Mouse (Mus musculus) forelimb bud, embryonic 11.5 days (tissue): ENCODE measurements at regions not wholly inside any gene's neighbourhood (a gene's known extent, or its start where the extent isn't known, plus 50 kb on each side); places are given as distances from the start of the nearest gene placed in this dataset.

Experiments used
- DNase-seq: peaks from one replicate; pipeline ENCODE4 v3.0.0-alpha.2; 2012; ENCODE audit warnings: low read depth, low spot score

DNA sequence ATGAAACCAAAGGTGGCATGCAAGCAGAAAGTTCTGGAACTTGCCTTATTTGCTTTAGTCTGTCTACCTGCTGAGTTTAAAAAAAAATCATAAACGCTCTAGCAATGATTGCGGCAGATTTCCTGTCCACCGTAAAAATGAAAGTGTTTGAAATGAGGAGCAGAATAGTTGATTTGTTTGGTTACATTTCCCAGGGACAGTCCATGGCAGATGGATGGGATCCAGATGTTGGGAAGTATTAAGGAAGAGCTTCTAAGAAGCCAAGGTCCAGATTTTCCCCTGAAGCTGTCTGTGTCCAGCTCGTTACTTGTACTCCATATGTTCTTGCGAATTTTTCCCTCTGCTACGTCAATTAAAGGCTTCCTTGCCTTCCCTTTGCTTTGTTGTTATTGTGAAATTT lies 534.2 kb downstream of the Slc4a3 start:
- DNase-seq = peak; percentile 63

DNA sequence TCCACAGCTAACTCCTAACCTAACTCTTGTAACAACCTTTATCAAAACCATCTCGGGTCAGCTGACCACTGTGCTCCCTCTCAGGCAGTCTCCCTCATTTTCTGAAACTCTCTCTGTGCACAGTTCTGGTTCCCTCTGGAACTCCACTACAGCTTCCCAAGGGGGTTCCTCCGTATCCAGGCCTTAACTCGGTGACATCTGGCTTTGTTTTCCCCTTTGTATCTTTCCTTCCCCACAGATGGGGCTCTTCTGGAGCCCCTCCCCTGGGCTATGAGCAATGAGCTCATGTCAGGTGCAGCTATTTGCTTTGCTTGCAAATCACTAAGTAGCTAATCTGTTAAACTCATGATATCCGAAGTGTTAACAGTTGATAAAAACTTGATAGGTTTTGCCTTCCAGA lies 535.6 kb downstream of the Slc4a3 start:
- DNase-seq = no peak

DNA sequence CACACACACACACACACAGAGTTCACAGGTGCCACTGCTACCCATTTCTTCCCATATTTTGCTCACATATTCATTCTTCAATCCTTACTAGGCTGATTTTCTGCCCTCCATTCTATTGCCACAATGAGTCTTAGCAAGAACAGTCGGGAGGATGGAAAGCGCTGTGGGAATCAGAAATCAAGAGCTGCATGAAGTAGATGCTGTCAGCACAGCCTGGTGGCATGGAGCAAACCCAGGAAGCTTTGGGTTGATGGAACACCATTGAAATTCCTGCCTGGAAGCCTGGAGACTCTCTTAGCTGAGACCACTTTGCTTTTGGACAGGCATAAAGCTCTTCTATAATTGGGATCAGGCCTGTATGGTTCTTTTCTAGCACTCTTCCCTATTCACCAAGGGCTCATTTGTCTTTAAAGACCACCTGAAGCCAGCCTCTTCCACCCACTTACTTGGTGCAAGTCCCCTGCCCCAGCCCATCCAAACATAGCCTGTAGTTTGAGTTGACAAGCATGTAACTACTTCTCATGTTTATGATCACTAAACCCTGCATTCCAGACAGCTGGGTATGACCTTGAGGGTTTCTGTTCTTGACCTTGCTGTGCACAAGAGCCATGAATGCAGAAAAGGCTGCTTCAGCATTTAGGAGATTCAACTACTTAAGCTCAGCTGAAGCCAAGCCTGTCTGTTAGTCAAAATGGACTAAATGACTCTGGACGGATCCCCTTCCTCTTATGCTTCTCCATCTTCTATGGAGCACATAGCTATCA lies 537.4 kb downstream of the Slc4a3 start:
- DNase-seq = no peak

DNA sequence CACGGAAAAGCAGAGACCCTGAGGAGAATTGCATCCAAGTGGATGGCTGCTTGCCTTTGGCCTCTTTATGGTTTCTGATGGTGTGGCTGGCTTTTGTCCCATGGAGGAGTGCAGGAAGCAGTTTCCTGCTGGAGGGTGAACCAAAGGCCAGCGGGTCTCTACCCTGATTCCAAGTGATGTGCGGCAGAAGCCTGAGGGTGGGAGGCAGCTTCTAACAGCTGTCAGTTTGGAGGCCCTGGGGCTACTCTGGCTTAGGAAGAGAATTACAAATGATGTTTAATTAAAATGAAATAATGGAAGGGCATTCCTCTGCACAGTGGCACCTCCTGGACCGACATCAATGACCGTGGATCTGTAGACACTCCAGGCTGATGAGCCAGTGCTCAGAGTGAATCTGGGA lies 545.0 kb downstream of the Slc4a3 start:
- no peak for DNase-seq

DNA sequence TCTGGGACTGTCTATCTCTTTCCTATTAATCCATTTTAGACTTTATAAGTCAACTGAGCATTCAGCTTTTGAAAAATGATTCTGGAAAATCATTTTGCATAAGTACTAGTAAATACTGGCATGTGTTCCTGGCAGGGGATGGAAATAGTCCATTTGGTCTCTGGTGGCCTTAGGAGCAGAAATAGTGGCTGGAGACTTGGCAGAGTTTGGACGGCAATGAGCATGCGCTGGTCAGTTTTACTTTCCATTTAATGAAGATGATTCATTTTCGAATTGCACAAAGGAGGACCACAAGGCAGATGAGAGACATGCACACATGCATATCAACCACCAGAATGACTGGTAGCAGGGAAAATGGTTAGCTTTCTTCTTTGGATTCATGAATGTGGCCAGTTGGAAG lies 567.2 kb downstream of the Slc4a3 start:
- no peak for DNase-seq

DNA sequence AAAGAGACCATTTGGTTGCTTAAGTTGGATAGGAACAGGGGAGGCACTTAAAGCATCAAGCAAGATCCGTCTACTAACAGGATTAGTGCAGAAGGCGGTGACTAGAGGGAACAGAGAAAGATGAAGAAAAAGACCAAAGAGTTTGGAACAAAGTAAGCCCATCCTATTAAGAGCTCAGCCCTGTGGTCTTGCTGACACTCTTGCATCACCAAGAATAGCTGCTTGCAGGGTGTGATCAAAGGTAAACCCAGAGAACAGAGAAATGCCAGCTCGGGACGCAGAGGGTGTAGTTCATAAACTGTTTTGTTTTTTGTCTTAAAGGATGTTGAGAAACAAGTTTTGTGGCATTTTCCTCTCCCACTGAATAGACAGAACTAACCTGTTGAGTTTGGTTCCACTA lies 574.8 kb downstream of the Slc4a3 start:
- DNase-seq = no peak

DNA sequence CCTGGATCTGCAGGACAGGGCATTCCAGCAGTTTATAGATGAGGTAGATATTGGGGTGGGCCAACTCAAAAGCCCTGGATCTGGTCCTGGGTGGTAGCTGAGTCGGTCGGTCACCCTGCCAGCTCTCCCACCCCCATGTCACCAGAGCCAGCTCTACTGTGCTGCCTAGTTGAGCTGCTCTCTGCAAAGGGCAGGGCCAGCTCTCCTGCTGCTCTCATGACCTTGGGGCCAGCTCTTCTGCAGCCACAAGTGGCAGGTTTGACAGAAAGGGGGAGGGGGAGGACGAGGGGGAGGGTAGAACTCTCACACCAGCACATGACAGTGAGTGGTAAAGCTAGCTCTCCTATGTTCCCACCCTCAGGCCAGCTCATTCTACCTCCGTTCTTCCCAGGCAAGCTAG lies 584.3 kb downstream of the Slc4a3 start:
- DNase-seq = no peak

DNA sequence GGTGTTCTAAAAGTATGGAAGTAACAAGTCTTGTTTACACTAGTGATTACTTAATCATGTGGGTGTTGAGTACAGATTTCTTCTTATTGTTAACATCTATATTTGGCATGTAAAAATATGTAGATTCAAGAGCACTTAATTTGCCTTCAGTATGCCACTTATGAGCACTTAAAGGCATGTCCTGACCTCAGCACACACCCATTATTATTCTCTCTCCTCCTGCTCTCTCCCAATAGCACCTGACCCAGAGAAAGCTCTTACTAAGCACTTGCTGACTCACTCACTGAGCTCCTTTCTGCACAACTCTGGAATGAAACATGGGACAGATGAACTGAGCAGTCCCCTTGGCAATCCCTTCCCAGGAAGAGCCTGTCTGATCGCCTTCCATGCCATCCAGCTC lies 590.7 kb downstream of the Slc4a3 start:
- no peak for DNase-seq

DNA sequence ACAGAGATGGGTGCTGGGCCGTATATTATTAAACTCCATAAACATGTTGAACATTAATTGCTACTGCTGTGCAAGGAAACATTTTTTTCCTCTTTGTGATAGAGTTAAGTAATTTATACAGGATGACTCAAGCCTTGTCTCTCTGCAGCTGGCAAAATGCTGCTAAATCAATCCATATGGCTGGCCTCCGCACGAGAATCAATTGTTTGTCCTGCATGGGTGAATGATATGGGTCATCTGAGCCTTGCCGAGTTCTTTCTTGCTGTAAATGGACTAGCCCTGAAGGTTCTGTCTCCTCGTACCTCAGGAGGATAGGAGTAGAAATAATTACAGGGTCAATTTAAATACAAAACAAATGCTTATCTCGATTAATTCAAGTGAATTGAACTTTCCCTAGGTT lies 591.6 kb downstream of the Slc4a3 start:
- no peak for DNase-seq

DNA sequence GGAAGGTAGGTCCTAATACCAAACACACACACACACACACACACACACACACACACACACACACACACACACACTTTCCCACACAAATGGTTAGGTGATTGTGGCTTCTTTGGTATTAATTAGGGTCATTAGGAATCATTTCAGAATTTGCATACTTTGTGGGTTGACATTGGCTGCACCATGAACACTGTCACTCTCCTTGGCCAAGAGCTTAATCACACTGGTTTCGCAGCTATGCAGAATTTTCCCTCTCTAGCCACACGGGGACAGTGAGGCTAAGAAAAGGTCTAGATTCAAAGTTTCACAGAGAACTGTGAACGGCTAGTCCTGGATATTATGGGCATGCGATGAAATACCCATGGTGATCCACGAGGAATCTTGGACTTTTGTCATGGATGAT lies 597.5 kb downstream of the Slc4a3 start:
- DNase-seq = no peak

DNA sequence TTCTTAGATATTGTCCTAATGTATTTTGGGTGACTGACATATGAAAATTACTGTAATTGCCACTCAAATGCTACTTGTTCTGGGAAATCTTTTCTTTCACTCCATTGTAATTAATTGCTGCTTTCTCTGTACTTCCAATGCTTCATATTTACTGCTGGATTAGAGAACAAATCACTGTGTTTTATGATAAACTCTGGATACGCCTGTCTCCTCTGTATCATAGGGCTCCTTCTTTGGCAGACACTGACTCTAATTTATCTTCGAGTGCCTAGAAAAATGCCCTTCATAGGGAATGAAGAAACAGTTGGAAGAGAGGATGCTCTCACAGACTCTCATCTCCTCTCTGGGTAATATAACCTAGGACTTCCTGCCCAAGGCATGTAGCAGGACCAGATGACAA lies 602.9 kb downstream of the Slc4a3 start:
- no peak for DNase-seq

DNA sequence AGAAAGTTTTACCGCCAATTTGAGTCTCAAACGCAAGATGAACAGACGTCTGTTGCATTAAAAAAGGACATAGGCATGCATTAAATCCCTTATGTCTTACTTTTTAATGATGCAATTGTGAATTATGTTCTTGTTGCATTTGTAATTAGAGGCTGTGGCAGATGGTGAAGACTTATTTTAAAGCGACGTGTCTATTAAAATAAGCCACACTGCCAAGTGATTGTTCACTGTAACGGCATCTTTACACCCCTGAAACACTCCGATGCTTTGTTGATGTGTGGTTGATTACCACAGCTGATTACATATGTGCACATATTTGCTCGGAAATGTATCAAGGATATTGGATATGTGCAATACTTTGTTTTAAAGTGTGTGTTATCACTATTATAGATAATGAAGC lies 610.2 kb downstream of the Slc4a3 start:
- no peak for DNase-seq

DNA sequence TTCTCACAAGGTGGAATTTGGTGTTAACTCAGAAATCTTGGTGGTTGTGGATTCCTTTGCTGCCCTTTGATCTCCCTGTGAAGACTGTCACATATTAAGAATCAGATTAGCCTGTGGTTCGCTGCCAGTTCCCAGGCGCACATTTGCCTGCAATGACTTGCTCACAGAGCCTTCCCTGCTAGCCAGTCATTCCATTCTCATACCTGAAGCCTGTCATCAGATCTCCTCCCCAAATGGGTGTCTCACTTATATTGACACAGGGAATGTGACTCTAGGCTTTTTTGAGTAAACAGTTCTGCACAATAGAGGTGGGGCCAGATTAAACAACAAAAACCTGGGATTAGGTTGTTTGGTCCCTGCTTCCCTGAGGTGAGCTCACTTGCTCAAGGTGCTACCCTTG lies 621.4 kb downstream of the Slc4a3 start:
- no peak for DNase-seq

DNA sequence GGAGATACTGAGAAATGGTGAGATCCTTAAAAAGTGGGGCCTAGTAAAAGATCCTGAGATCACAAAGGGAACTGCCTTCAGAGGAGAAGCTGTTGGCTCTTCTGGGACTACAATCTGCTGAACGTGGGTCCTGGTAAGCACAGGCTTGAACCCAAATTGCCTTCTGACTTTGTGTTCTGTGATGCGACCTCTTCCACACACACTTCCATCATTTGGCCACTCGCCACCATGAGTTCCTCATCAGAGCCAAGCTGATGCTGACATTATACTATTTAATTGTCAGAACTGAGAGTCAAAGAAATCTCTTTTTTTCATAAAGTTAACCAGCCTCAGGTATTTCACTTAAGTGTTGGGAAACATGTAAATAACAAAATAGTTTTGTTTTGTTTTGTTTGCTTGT lies 635.1 kb downstream of the Slc4a3 start:
- no peak for DNase-seq

DNA sequence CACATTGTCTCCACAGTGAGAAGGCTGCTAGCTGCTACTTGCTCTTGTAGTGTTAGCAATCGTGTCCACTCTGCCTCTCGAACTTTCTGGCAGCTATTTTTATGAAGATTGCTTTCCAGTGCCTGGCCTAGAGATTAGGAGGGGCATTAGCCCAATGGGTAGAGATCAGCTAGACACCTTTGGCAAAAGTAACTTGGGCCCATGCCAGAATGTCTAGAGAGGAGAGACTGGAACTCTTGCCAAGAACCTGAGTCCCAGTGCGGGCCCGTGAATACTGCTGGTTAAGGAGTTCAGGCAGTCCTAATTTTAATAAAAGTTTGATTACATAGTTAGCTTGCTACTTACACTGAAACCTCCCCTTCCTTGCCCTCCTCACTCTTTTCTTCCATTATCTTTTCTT lies 648.8 kb downstream of the Slc4a3 start:
- no peak for DNase-seq

DNA sequence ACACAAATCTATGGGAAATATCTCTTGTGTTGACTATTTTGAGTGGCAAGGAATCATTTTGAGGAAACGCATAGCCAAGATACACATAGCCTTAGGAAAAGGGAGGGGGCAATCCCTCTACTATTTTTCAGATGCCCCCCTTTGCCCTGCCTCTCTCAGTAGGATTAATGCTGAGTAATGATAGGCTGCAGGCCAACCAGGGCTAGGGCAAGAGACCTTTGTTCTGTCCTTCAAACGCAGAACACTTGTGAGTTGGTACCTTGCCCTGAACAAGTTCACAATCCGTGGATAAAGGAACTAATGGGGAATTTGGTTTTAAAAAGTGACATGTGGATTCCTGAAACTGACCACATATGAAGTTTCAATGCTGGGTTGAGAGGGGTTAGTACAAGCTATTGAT lies 651.6 kb downstream of the Slc4a3 start:
- no peak for DNase-seq

DNA sequence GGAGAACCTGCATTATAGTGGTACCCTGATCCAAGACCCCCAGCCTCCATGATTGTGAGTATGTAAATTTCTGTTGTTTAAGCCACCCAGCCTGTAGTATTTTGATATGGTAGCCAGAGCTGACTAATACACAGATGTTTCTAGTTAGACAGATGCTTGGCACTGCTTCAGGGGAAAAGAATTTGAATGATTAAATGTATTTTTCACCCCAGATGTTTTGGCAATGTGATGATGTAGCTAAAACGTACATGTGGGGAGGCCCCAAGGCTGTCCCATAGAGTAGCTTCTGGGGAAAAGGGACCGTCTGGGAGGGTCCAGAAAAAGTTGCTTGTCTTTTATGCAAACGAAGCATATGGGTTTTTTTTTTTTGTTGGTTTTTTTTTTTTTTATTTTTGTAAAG lies 654.8 kb downstream of the Slc4a3 start:
- no peak for DNase-seq

DNA sequence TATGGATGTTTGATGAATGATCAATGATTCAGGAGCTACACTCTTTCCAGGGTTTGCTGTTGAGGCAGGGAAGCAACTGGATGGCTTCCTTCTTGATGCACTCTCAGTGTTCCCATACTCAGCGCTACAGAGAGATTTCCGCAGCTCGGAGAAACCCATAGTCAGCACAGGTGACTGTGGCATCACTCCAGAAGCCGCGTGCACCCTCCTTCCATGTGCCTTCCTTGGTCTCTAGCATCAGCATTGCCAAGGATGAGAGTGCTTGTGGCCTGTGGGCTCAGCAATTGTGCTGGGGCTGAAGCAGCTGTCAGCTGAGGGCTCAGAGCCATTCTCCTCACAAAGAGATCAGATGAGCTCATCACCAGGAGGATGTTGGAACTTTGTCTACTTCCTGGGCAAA lies 666.4 kb downstream of the Slc4a3 start:
- no peak for DNase-seq

DNA sequence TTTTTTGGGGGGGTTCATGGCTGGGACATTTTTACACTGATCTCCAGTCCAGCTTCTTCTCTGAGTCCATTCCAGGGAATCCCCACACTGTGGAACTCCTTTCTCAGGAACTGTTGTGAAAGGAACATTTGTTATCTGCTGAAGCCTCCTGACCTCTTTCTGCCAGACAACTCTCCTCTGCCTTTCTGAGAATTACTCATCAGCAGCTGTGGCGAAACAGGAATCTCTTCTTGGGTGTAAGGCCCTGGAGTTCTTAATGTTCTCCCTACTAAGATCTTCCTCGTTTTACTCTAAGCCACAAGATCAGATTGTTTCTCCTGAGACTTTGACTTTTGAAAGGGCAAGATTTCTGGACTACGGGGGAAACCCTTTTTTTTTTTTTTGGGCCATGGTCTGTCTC lies 698.7 kb downstream of the Slc4a3 start:
- DNase-seq = no peak

DNA sequence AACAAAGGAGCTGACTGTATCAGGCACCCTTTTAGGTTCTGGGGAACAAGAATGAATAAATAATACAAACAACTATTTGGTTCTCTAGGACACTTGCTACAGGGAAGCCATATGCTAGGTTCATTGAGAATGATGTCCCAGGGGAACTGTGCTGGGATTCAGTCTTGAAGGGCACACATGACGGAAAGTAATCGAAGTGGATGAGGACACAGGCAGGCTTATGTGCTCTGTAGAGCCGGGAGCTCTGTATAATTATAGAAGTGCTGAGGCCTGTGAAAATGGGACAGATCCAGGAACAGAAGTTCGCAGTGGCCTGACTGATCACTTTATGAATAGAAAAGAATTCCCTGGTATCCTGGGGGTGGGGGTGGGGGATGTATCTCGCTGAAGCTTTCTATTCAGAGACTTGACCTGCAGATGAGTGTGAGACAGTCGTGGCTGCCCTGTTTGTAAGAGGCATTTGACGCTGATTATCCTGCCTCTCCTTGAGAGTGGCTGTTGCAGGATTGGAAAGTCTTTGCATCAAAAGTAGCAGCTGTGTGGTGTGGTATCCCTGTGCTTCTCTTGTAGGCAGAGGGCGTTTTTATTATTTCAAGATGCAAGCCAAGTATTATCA lies 700.2 kb downstream of the Slc4a3 start:
- no peak for DNase-seq

DNA sequence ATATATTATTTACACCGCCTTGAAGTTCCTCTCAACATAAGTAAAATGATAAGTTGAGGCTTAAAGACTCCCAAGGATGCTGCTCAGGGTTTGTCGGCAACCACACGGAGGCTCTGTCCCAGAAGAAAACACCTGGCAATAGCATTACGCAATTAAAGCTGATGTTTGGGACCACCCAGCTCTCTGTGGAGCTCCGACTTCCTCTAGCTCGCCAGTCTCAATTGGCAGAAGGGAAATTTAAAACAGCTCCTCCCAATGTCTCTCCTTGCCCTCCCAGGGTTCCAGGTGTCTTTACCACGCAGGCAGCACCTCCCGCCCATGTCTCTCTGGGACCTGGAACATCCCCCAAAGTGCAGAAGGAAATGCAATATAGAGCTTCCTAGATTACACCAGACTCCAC lies 701.1 kb downstream of the Slc4a3 start:
- DNase-seq = peak; percentile 29

DNA sequence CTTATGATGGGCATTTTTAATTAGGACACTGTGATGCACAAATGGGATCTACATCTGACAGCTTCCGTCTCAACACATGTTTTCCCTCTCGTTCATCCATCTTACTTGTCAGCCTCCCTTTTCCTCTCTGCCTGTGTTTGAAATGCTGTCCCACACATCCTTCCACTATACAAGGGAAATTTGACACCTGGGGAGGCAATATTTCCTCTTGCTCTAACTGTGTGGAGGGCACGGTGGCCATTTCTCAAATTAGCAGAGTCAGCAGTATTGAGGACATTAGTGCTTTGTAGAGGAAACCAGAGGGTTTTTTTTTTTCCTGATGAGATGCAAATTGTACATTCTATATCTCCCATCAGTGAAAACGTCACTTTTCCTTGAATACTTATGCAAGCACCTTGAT lies 712.2 kb downstream of the Slc4a3 start:
- no peak for DNase-seq

DNA sequence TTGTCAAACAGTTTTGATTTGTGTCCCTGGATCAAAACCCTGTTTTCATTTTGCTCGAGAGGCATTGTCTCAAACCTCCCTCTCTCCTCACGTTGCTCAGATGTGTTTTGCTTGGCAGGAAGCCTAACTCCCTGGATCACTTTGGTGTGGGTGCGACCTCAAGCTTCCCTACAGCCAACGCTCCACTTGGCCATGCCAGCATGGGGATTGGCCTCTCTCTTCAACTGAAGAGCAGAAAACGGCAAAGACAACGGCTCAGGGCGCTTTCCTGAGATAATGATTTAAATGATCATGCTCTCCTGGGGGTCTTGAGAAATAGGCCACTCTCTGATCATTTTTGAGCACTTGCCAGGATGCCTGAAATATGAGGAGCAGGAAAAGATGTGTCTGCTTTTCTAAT lies 730.1 kb downstream of the Slc4a3 start:
- no peak for DNase-seq

DNA sequence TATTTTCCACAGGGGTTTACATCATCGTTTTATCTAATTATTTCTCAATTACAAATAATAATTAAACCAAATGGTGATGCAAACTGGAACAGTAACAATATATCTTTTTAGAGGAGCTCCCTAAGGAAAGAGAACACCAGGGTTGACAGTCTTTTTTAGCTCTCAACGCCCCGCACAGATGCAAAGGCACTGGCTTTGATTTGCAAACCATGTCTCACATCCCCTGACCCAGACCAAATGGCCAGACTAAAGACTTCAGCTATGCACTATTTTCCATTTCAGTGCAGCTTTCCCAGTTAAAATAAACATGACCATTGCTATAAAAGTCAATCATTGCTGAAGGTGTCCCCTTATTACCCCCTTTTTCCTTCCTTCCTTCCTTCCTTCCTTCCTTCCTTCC lies 730.6 kb downstream of the Slc4a3 start:
- no peak for DNase-seq
